Mouse (Mus musculus): ENCODE results near the gene Tmem11. TPM values are rescaled to one million over a fixed set of nuclear protein-coding genes. Genes with fewer than 3 reads are reported as not detected.
"Not testable (repeated sequence)": the region's sequence is repeated elsewhere in the genome, so short reads cannot be mapped to it uniquely, and the experiment has no call there.

Gene Tmem11
- total and polyA plus RNA-seq, 3 experiments = 29.6 to 60.2 (median 38.0) TPM

DNA sequence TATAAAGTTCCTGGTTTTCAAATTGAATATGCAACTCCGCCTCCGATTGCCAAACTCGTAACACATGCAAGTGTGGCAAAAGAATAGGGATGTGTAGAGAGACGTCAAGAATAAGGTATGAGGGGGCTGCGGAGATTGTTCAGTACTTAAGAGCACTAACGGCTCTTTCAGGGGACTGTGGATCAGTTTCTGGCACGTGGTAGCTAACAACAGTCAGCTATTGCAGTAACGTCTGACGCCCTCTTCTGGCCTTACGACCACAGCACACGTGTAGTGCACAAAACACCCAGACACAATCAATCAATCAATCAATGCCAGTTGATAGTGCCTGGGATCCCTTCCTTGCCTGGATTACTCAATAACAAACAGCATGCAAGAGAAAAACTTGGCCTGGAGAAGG is 351 bp upstream of the Tmem11 start:
- Histone ChIP-seq H3K4me1 (ENCODE audit: insufficient read depth, low read depth, low read length) (peaks cover 54% of the 10 kb centered on the region), H3K36me3 (replicated peaks) (peaks cover 44% of the 10 kb centered on the region), H3K27me3 (ENCODE audit: insufficient read depth, low read length) (no peaks in the 10 kb centered on the region), H3K9me3 (replicated peaks) (no peaks in the 10 kb centered on the region), H3K4me3 (ENCODE audit: low read depth, low read length) (peak overlapping the region; percentile 86)
- TF ChIP-seq GATA2 (IDR thresholded peaks at IDR 0.05; ENCODE audit: borderline replicate concordance, low read depth, low read length) = no peak
- no peak for TF ChIP-seq TAL1 (conservative IDR thresholded peaks at IDR 0.05; ENCODE audit: low read depth, low read length)
- peak; percentile 78 for TF ChIP-seq CTCF (IDR thresholded peaks at IDR 0.05; ENCODE audit: low read depth, low read length)
- DNase-seq (ENCODE audit: low spot score) (peak; percentile 43), ATAC-seq (ENCODE audit: extremely low read depth, insufficient number of reproducible peaks, low FRiP score, poor library complexity, severe bottlenecking) (peak; percentile 42)

DNA sequence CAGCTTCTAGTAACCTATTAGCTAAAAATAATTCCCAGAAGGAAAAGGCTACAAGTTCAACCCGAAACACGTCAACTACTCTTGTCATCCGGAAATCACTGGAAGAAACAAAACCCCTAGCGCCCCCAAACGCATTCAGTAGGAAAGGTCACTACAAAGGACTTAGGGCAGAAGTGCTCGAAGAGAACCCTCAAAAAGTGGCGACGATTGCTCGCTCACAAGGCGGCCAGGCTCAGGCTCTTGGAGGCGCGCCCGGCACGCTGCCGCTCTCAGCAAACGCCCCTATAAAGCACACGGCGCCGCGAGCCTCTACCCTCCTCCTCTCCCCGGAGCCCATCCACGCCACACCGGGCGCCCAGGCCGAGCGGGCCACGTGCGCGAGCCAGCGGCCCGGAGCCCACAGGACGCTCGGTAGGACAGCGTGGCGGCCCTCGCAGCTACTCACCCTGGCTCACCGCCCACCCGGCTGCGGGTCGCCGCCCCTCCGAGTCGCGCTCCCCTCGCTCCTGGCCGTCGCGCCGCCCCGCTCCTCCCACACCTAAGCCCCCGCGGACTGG is 938 bp downstream of the Tmem11 start:
- peaks cover 52% of the 10 kb centered on the region for H3K36me3 ChIP-seq (replicated peaks)
- no peak for ATAC-seq (ENCODE audit: extremely low read depth, insufficient number of reproducible peaks, low FRiP score, poor library complexity, severe bottlenecking)

DNA sequence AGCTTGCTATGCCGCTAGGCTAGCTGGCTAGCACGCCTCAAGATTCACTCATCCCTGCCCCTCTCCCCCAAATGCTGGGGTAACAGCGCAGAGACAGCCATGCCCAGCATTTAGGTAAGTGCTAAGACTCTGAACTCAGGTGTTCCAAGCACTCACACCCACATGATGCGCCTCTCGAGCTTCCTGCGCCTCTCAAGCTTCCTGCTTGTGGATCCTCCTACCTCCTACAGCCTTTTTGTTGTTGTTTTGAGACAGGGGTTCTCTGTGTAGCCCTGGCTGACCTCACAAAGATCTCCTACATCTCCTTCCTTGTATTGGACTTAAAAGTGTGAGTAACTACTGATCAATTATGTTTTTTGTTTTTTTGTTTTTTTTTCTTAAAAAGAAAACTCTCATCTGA is 6.0 kb downstream of the Tmem11 start:
- H3K4me3 ChIP-seq (ENCODE audit: low read depth, low read length) = no peak overlapping the region
- ATAC-seq (ENCODE audit: extremely low read depth, insufficient number of reproducible peaks, low FRiP score, poor library complexity, severe bottlenecking) = no peak
- peaks cover 68% of the 10 kb centered on the region for H3K4me1 ChIP-seq (ENCODE audit: insufficient read depth, low read depth, low read length)
- H3K36me3 ChIP-seq (replicated peaks) = peaks cover 85% of the 10 kb centered on the region
- no peaks in the 10 kb centered on the region for H3K9me3 ChIP-seq (replicated peaks)
- no peak for TF ChIP-seq CTCF (IDR thresholded peaks at IDR 0.05; ENCODE audit: low read depth, low read length)
- no peak for TF ChIP-seq GATA1 (IDR thresholded peaks at IDR 0.05; ENCODE audit: borderline replicate concordance, low read length)
- TF ChIP-seq POLR2AphosphoS5 (IDR thresholded peaks at IDR 0.05; ENCODE audit: insufficient replicate concordance, low read depth, low read length) = no peak
- TF ChIP-seq TAL1 (conservative IDR thresholded peaks at IDR 0.05; ENCODE audit: low read depth, low read length) = no peak
- TF ChIP-seq GATA2 (IDR thresholded peaks at IDR 0.05; ENCODE audit: borderline replicate concordance, low read depth, low read length) = no peak
- no peak for DNase-seq (ENCODE audit: low spot score)
- no peaks in the 10 kb centered on the region for H3K27me3 ChIP-seq (ENCODE audit: insufficient read depth, low read length)

More for the DNA sequence above, 938 bp downstream of the Tmem11 start:
- H3K4me1 ChIP-seq (ENCODE audit: insufficient read depth, low read depth, low read length) = peaks cover 65% of the 10 kb centered on the region
- no peaks in the 10 kb centered on the region for H3K9me3 ChIP-seq (replicated peaks)
- H3K27me3 ChIP-seq (ENCODE audit: insufficient read depth, low read length) = no peaks in the 10 kb centered on the region
- TF ChIP-seq CTCF (IDR thresholded peaks at IDR 0.05; ENCODE audit: low read depth, low read length) = no peak
- TF ChIP-seq GATA1 (IDR thresholded peaks at IDR 0.05; ENCODE audit: borderline replicate concordance, low read length) = no peak
- TF ChIP-seq TAL1 (conservative IDR thresholded peaks at IDR 0.05; ENCODE audit: low read depth, low read length) = no peak
- TF ChIP-seq POLR2AphosphoS5 (IDR thresholded peaks at IDR 0.05; ENCODE audit: insufficient replicate concordance, low read depth, low read length) = no peak
- no peak for TF ChIP-seq GATA2 (IDR thresholded peaks at IDR 0.05; ENCODE audit: borderline replicate concordance, low read depth, low read length)
- peak; percentile 46 for DNase-seq (ENCODE audit: low spot score)
- peak overlapping the region; percentile 86 for H3K4me3 ChIP-seq (ENCODE audit: low read depth, low read length)

DNA sequence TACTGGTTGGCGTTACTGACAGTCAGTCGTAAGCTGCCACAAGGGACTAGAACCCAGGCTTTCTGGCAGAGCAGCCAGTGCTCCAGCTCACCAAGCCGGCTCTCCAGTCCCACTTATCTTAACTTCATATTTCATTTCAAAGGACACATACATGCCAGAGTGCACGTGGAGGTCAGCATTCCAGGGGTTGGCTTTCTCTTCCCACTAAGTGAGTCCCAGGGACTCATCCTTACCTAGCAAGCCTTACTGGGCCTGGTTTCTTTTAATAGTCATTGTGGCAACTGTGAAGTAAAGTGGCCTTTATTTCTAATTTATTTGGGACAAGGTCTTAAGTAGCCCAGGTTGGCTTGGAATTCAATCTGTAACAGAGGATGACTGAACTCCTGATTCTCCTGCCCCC is 7.7 kb downstream of the Tmem11 start:
- no peak for DNase-seq (ENCODE audit: low spot score)

DNA sequence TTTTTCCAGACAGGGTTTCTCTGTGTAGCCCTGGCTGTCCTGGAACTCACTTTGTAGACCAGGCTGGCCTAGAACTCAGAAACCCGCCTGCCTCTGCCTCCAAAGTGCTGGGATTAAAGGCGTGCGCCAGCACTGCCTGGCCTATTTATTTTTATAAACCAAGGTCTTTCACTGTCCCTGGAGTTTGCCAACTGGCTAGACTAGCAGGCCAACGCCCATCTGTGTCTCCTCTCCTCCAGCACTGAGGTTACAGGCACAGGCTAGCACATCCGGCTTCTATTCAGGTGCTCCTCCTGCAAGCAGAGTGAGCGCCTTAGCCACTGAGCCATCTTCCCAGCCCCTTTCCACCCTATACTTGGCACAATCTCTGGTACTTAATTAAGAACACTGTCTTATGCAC is 9.6 kb downstream of the Tmem11 start:
- peaks cover 64% of the 10 kb centered on the region for H3K4me1 ChIP-seq (ENCODE audit: insufficient read depth, low read depth, low read length)
- H3K4me3 ChIP-seq (ENCODE audit: low read depth, low read length); H3K27me3 ChIP-seq (ENCODE audit: insufficient read depth, low read length); ATAC-seq (ENCODE audit: extremely low read depth, insufficient number of reproducible peaks, low FRiP score, poor library complexity, severe bottlenecking); H3K9me3 ChIP-seq (replicated peaks); DNase-seq (ENCODE audit: low spot score): not testable (repeated sequence)
- peaks cover 96% of the 10 kb centered on the region for H3K36me3 ChIP-seq (replicated peaks)

More for the DNA sequence above, 7.7 kb downstream of the Tmem11 start:
- no peak for TF ChIP-seq GATA2 (IDR thresholded peaks at IDR 0.05; ENCODE audit: borderline replicate concordance, low read depth, low read length)
- TF ChIP-seq POLR2AphosphoS5 (IDR thresholded peaks at IDR 0.05; ENCODE audit: insufficient replicate concordance, low read depth, low read length) = no peak
- no peak for TF ChIP-seq CTCF (IDR thresholded peaks at IDR 0.05; ENCODE audit: low read depth, low read length)
- TF ChIP-seq GATA1 (IDR thresholded peaks at IDR 0.05; ENCODE audit: borderline replicate concordance, low read length) = no peak
- TF ChIP-seq TAL1 (conservative IDR thresholded peaks at IDR 0.05; ENCODE audit: low read depth, low read length) = no peak
- H3K4me3 ChIP-seq (ENCODE audit: low read depth, low read length) = no peak overlapping the region
- no peaks in the 10 kb centered on the region for H3K9me3 ChIP-seq (replicated peaks)
- H3K36me3 ChIP-seq (replicated peaks) = peaks cover 94% of the 10 kb centered on the region
- H3K4me1 ChIP-seq (ENCODE audit: insufficient read depth, low read depth, low read length) = peaks cover 69% of the 10 kb centered on the region
- no peak for ATAC-seq (ENCODE audit: extremely low read depth, insufficient number of reproducible peaks, low FRiP score, poor library complexity, severe bottlenecking)
- H3K27me3 ChIP-seq (ENCODE audit: insufficient read depth, low read length) = no peaks in the 10 kb centered on the region

DNA sequence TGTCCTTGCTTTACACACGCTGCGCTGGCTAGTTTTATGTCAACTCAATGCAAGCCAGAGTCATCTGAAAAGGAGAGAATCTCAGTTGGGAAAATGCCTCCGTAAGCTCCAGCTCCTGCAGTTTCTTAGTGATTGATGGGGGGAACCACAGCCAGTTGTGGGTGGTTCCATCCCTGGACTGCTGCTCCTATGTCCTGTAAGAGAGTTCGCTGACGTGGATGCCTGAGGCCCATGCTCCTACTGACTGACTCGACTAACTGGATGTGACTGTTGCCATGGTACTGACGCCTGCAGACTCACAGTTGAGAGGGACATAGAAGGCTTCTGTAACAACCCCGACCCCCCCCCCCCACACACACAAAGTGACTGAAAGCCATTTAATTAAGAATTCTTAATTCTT is 11.2 kb downstream of the Tmem11 start:
- ATAC-seq (ENCODE audit: extremely low read depth, insufficient number of reproducible peaks, low FRiP score, poor library complexity, severe bottlenecking) (no peak), DNase-seq (ENCODE audit: low spot score) (no peak)
- Histone ChIP-seq H3K36me3 (replicated peaks) (peaks cover 99% of the 10 kb centered on the region), H3K4me1 (ENCODE audit: insufficient read depth, low read depth, low read length) (peaks cover 53% of the 10 kb centered on the region), H3K9me3 (replicated peaks) (no peaks in the 10 kb centered on the region), H3K4me3 (ENCODE audit: low read depth, low read length) (no peak overlapping the region), H3K27me3 (ENCODE audit: insufficient read depth, low read length) (no peaks in the 10 kb centered on the region)
- TF ChIP-seq GATA1 (IDR thresholded peaks at IDR 0.05; ENCODE audit: borderline replicate concordance, low read length) = no peak
- TF ChIP-seq GATA2 (IDR thresholded peaks at IDR 0.05; ENCODE audit: borderline replicate concordance, low read depth, low read length) = no peak
- TF ChIP-seq TAL1 (conservative IDR thresholded peaks at IDR 0.05; ENCODE audit: low read depth, low read length) = no peak
- TF ChIP-seq POLR2AphosphoS5 (IDR thresholded peaks at IDR 0.05; ENCODE audit: insufficient replicate concordance, low read depth, low read length) = no peak
- no peak for TF ChIP-seq CTCF (IDR thresholded peaks at IDR 0.05; ENCODE audit: low read depth, low read length)

DNA sequence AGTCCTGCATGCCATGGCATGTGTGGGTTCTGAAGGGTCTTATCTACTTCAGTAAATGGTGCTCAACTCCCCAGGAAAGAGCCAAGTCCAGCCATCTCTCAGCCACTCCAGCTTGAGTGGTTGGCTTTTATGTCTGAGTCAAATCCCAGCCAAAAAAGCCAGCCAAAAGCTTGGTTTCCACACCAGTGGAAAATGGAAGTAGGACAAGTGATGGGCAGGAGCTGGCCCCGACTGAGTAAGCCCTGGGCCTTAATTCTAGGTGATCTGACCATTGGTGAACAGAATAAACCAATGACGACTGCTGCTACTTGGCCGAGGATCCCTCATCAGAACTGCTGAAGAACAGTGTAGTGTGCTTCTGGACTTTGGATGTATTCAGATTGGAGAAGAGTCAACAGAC is 11.6 kb downstream of the Tmem11 start:
- Histone ChIP-seq H3K27me3 (ENCODE audit: insufficient read depth, low read length) (no peaks in the 10 kb centered on the region), H3K36me3 (replicated peaks) (peaks cover 98% of the 10 kb centered on the region), H3K4me1 (ENCODE audit: insufficient read depth, low read depth, low read length) (peaks cover 49% of the 10 kb centered on the region), H3K4me3 (ENCODE audit: low read depth, low read length) (no peak overlapping the region), H3K9me3 (replicated peaks) (no peaks in the 10 kb centered on the region)
- TF ChIP-seq GATA1 (IDR thresholded peaks at IDR 0.05; ENCODE audit: borderline replicate concordance, low read length) (no peak), CTCF (IDR thresholded peaks at IDR 0.05; ENCODE audit: low read depth, low read length) (no peak), POLR2AphosphoS5 (IDR thresholded peaks at IDR 0.05; ENCODE audit: insufficient replicate concordance, low read depth, low read length) (no peak), TAL1 (conservative IDR thresholded peaks at IDR 0.05; ENCODE audit: low read depth, low read length) (no peak), GATA2 (IDR thresholded peaks at IDR 0.05; ENCODE audit: borderline replicate concordance, low read depth, low read length) (no peak)
- ATAC-seq (ENCODE audit: extremely low read depth, insufficient number of reproducible peaks, low FRiP score, poor library complexity, severe bottlenecking) (no peak), DNase-seq (ENCODE audit: low spot score) (no peak)

Data from G1E (cell line).